Mouse (Mus musculus) layer of hippocampus, adult 2 months (tissue): ENCODE data around the gene Ftl1. TPM values are rescaled to one million over a fixed set of nuclear protein-coding genes. Genes with fewer than 3 reads are reported as not detected.

Experiments
- DNase-seq, 2 experiments: peaks; one replicate each; pipeline ENCODE4 v3.0.0; 2022; ENCODE audit warnings: low spot score in 2 of 2
- H3K27ac ChIP-seq: fragments of 200-600 bp; 2 replicates; pipeline ENCODE4 v1.8.1; 2022
- H3K4me3 ChIP-seq: fragments of 200-600 bp; 2 replicates; pipeline ENCODE4 v1.8.1; 2022; ENCODE audit warnings: mild to moderate bottlenecking
- CTCF ChIP-seq: fragments of 200-600 bp; conservative IDR thresholded peaks from 2 replicates; pipeline ENCODE4 v1.8.1; 2022; ENCODE audit warnings: antibody characterized with exemption, mild to moderate bottlenecking, moderate library complexity
- total RNA-seq, 2 experiments: library from RNA; stranded (reverse); gene quantifications; 2 replicates each; pipeline ENCODE4 v1.2.3; 2021

The Ftl1 gene
- total RNA-seq, 2 experiments from 2014 or later = 186 to 204 TPM

- no peak for TF ChIP-seq CTCF
- no peak for DNase-seq
- Histone ChIP-seq H3K27ac (peak overlapping the region; percentile 72), H3K4me3 (peak overlapping the region; percentile 96)
Measured at GRCm38 (mm10) chr7:45457204-45458060, 2.3 kb downstream of the Ftl1 start.

GRCm38 (mm10) chr7:45456721-45457203 lies 2.9 kb downstream of the Ftl1 start:
- no peak for DNase-seq
- Histone ChIP-seq H3K4me3 (no peak overlapping the region; the same call in 1 of the 2 replicates), H3K27ac (peak overlapping the region; percentile 72)
- TF ChIP-seq CTCF = no peak

- no peak for DNase-seq
- H3K27ac ChIP-seq = peak overlapping the region; percentile 72; the same call in 1 of the 2 replicates
- no peak overlapping the region for H3K4me3 ChIP-seq
- TF ChIP-seq CTCF = no peak
Measured at GRCm38 (mm10) chr7:45455932-45456696, 3.6 kb downstream of the Ftl1 start.

GRCm38 (mm10) chr7:45454971-45455370 lies 4.7 kb downstream of the Ftl1 start:
- Histone ChIP-seq H3K27ac (no peak overlapping the region), H3K4me3 (no peak overlapping the region)
- TF ChIP-seq CTCF = no peak
- DNase-seq = no peak

GRCm38 (mm10) chr7:45451344-45451982 lies 8.2 kb downstream of the Ftl1 start:
- TF ChIP-seq CTCF = peak; percentile 96
- peak; percentile 84 to 91 for DNase-seq
- Histone ChIP-seq H3K27ac (peak overlapping the region; percentile 86), H3K4me3 (peak overlapping the region; percentile 53)

- TF ChIP-seq CTCF = no peak
- no peak overlapping the region for H3K27ac ChIP-seq
- DNase-seq = no peak
- H3K4me3 ChIP-seq = no peak overlapping the region
Measured at GRCm38 (mm10) chr7:45449974-45450373, 9.7 kb downstream of the Ftl1 start.

- Histone ChIP-seq H3K4me3 (no peak overlapping the region; the same call in 1 of the 2 replicates), H3K27ac (no peak overlapping the region)
Measured at GRCm38 (mm10) chr7:45447325-45447990, 12.2 kb downstream of the Ftl1 start.

GRCm38 (mm10) chr7:45446589-45446988 lies 13.1 kb downstream of the Ftl1 start:
- TF ChIP-seq CTCF = no peak
- DNase-seq = no peak
- Histone ChIP-seq H3K27ac (no peak overlapping the region), H3K4me3 (no peak overlapping the region)

More at GRCm38 (mm10) chr7:45447325-45447990, 12.2 kb downstream of the Ftl1 start:
- peak; percentile 67 for TF ChIP-seq CTCF
- DNase-seq = no peak

- Histone ChIP-seq H3K27ac (no peak overlapping the region), H3K4me3 (no peak overlapping the region)
- DNase-seq = no peak
- no peak for TF ChIP-seq CTCF
Measured at GRCm38 (mm10) chr7:45443526-45444420, 15.9 kb downstream of the Ftl1 start.

- no peak within 1 kb of the TSS for H3K4me3 ChIP-seq
- DNase-seq = no peak
- peak; percentile 43 for TF ChIP-seq CTCF
Measured at GRCm38 (mm10) chr7:45437521-45438276, 22.0 kb downstream of the Ftl1 start, which contains the start of gene Ruvbl2. Gene Ruvbl2 (minus strand): TSS chr7:45438096.

GRCm38 (mm10) chr7:45437046-45437445 lies 22.6 kb downstream of the Ftl1 start:
- no peak for DNase-seq
- no peak overlapping the region for H3K27ac ChIP-seq
- H3K4me3 ChIP-seq = no peak overlapping the region
- TF ChIP-seq CTCF = no peak

More at GRCm38 (mm10) chr7:45437521-45438276, 22.0 kb downstream of the Ftl1 start, which contains the start of gene Ruvbl2:
- no peak within 1 kb of the TSS for H3K27ac ChIP-seq
